Mouse (Mus musculus) liver, adult 2 months (tissue): ENCODE measurements around the gene Nrxn2.

Source experiments
- CTCF ChIP-seq: fragments of 200-500 bp; IDR thresholded peaks from 2 replicates; pipeline ENCODE4 v1.5.1; 2011; ENCODE audit warnings: low read depth, low read length, control low read depth
- POLR2A ChIP-seq: fragments of 200-500 bp; IDR thresholded peaks from 2 replicates; pipeline ENCODE4 v1.6.1; 2011; ENCODE audit warnings: low read length, control low read depth; ENCODE audit not compliant: insufficient read depth; ENCODE audit errors: extremely low read depth

DNA sequence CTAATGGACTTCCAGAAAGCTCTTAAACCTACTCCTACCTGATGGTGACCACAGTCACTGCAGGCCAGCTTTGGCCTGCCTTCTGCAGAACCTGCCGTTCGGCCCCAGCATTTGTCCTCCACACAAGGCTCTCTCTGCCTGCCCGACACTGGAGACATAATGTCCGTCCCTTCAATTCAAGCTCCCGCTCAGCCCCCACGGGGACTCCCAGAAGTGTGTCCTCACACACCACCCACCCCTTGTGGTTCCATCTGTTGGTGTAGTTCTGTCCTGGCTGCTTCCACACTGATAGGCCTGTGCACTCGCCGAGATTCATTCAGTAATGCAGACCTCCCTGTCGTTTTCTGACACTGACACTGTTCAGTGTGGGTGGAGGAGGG is 2.7 kb downstream of the Nrxn2 start:
- TF ChIP-seq CTCF = no peak
- no peak for TF ChIP-seq POLR2A
